31 mouse cellular contexts compared by ENCODE assay signal in genomic region chr11:118166626-118167025, GRCm38 (mm10). TPM values are rescaled to one million over a fixed set of nuclear protein-coding genes. Genes with fewer than 3 reads are reported as not detected.
DNase-seq lines count a peak whose midpoint lies in the region; ATAC-seq lines count a peak whose summit lies in the region.
"Had no signal": no experiment of that assay in that cellular context is flagged by ENCODE, and none has a peak within 500 bp of the region (broad histone marks: within the 10 kb centered on the region; RNA-seq: fewer than 3 reads in every experiment).

No protein-coding gene starts in this region.

- H3K27ac ChIP-seq in heart, embryonic 11.5 days (ENCODE audit: low read depth, low read length) = peak overlapping the region; percentile 50; the same call in 1 of the 2 replicates
- H3K27ac ChIP-seq in limb, embryonic 15.5 days = peak overlapping the region; percentile 70; the same call in 1 of the 2 replicates
- H3K27ac ChIP-seq in limb, embryonic 10.5 days = no peak overlapping the region
- H3K27ac ChIP-seq: forebrain, embryonic 13.5 days; hindbrain, embryonic 12.5 days; layer of hippocampus, adult 2 months; left cerebral cortex, adult 2 months; liver, embryonic 12.5 days had no signal

- no peak for ATAC-seq in heart, embryonic 11.5 days (replicated peaks; ENCODE audit: insufficient number of reproducible peaks, low FRiP score, low TSS enrichment)
- no peak for ATAC-seq in limb, embryonic 15.5 days (ENCODE audit: insufficient number of reproducible peaks, low FRiP score, low TSS enrichment, low read depth)
- ATAC-seq: forebrain, embryonic 13.5 days; hindbrain, postnatal 0 days; liver, embryonic 12.5 days had no signal

- peaks cover 13% of the 10 kb centered on the region for H3K36me3 ChIP-seq in heart, embryonic 11.5 days (ENCODE audit: control insufficient read depth, insufficient read depth, low read length)
- H3K36me3 ChIP-seq in limb, embryonic 15.5 days = peaks cover 46% of the 10 kb centered on the region
- H3K36me3 ChIP-seq in limb, embryonic 10.5 days = peaks cover 84% of the 10 kb centered on the region

- peaks cover 20% of the 10 kb centered on the region for H3K4me1 ChIP-seq in heart, embryonic 11.5 days (ENCODE audit: control insufficient read depth, insufficient read depth, low read length)
- peaks cover 26% of the 10 kb centered on the region for H3K4me1 ChIP-seq in limb, embryonic 15.5 days
- H3K4me1 ChIP-seq in limb, embryonic 10.5 days = peaks cover 25% of the 10 kb centered on the region; the same call in 1 of the 2 replicates
- H3K4me1 ChIP-seq: forebrain, embryonic 13.5 days had no signal

- intact Hi-C loops in heart, postnatal 14 days (cut with DNase I) = no loop called here

- no peaks in the 10 kb centered on the region for H3K9me3 ChIP-seq in heart, embryonic 11.5 days (replicated peaks; ENCODE audit: control insufficient read depth, low read length)
- H3K9me3 ChIP-seq in limb, embryonic 15.5 days = no peaks in the 10 kb centered on the region
- H3K9me3 ChIP-seq in limb, embryonic 10.5 days (replicated peaks) = no peaks in the 10 kb centered on the region
- H3K9me3 ChIP-seq: forebrain, embryonic 13.5 days; G1E; hindbrain, embryonic 12.5 days; intestine, embryonic 15.5 days; limb, embryonic 13.5 days; liver, embryonic 12.5 days had no signal

- no peak overlapping the region for H3K9ac ChIP-seq in heart, embryonic 11.5 days (ENCODE audit: low read depth, low read length)
- H3K9ac ChIP-seq in limb, embryonic 15.5 days = no peak overlapping the region
- H3K9ac ChIP-seq: forebrain, embryonic 13.5 days; hindbrain, embryonic 12.5 days; intestine, embryonic 15.5 days; limb, embryonic 13.5 days; liver, embryonic 12.5 days had no signal

- peak; percentile 61 for DNase-seq in adrenal gland, adult 2 months
- no peak for DNase-seq in adrenal gland, postnatal 10 days
- no peak for DNase-seq in heart, postnatal 14 days
- no peak for DNase-seq in limb, embryonic 10.5 days (ENCODE audit: low spot score)
- DNase-seq in thymus, postnatal 4 days = no peak
- DNase-seq: cerebellum, adult 18-20 months; cerebellum, postnatal 10 days; gastrocnemius, postnatal 14 days; heart, postnatal 36 days; kidney, adult 2 months; kidney, postnatal 36 days; lung, adult 18-20 months; lung, postnatal 14 days; midbrain, embryonic 14.5 days; retina, postnatal 1 day; right cerebral cortex, postnatal 14 days; thymus, postnatal 14 days had no signal

- no peak overlapping the region for H3K4me3 ChIP-seq in heart, embryonic 11.5 days (ENCODE audit: low read depth, low read length)
- H3K4me3 ChIP-seq in limb, embryonic 15.5 days = no peak overlapping the region
- no peak overlapping the region for H3K4me3 ChIP-seq in limb, embryonic 10.5 days
- H3K4me3 ChIP-seq: forebrain, embryonic 13.5 days; hindbrain, embryonic 12.5 days; intestine, embryonic 15.5 days; layer of hippocampus, adult 2 months; left cerebral cortex, adult 2 months; limb, embryonic 13.5 days; liver, embryonic 12.5 days had no signal

- H3K27me3 ChIP-seq in heart, embryonic 11.5 days (ENCODE audit: control insufficient read depth, insufficient read depth, low read length) = no peaks in the 10 kb centered on the region
- H3K27me3 ChIP-seq in limb, embryonic 15.5 days = no peaks in the 10 kb centered on the region
- H3K27me3 ChIP-seq in limb, embryonic 10.5 days (ENCODE audit: low read depth, poor library complexity, severe bottlenecking) = no peaks in the 10 kb centered on the region
- H3K27me3 ChIP-seq: forebrain, embryonic 13.5 days; hindbrain, embryonic 12.5 days; intestine, embryonic 15.5 days; limb, embryonic 13.5 days; liver, embryonic 12.5 days had no signal

- 79% methylated on average over 5 of the region's 5 CpGs for WGBS in heart, embryonic 11.5 days (ENCODE audit: insufficient replicate concordance)
- WGBS in limb, embryonic 15.5 days = 80% methylated on average over 5 of the region's 5 CpGs
- WGBS in limb, embryonic 10.5 days = 91% methylated on average over 5 of the region's 5 CpGs

- H3K4me2 ChIP-seq in heart, embryonic 11.5 days = no peak overlapping the region
- no peak overlapping the region for H3K4me2 ChIP-seq in limb, embryonic 15.5 days
- H3K4me2 ChIP-seq: forebrain, embryonic 13.5 days; hindbrain, embryonic 12.5 days; intestine, embryonic 15.5 days; limb, embryonic 13.5 days; liver, embryonic 12.5 days had no signal

RNA-seq across cellular contexts. Expression of gene Dnah17, which starts 36.2 kb away (rescaled TPM):
- under 1 TPM; 0.03 to 0.12 TPM for total RNA-seq in adrenal gland, adult 2 months (2021)
- polyA plus RNA-seq in adrenal gland, adult 2 months (2012; rRNA removed) = under 0.01 and 0.12 TPM in 2 replicates
- total RNA-seq in adrenal gland, postnatal 10 days (2021) = under 1 TPM; 0.03 to 0.09 TPM
- polyA plus RNA-seq in heart, embryonic 11.5 days (2014; fragmentation: Nextera tagmentation; extraction: Ambion mirVana) = 0.04 and 0.20 TPM in 2 replicates
- total RNA-seq in heart, postnatal 14 days (2021) = under 1 TPM; 0.10 to 0.17 TPM
- polyA plus RNA-seq in limb, embryonic 15.5 days (2015; fragmentation: Nextera tagmentation; extraction: Ambion mirVana) = 0.12 and 0.15 TPM in 2 replicates
- polyA plus RNA-seq in limb, embryonic 10.5 days (2016; fragmentation: Nextera tagmentation; extraction: Ambion mirVana) = 0.23 and 0.24 TPM in 2 replicates
- total RNA-seq: common myeloid progenitor, adult 5-6 weeks; granulocyte monocyte progenitor cell, adult 5-6 weeks; hindbrain, postnatal 0 days; monocyte, adult 5-6 weeks had no signal
- polyA plus RNA-seq: G1E had no signal
